Mouse (Mus musculus) cortical plate, adult 2 months (tissue): Measurements from ENCODE around the gene Lrrc8e.

Experiments used
- CTCF ChIP-seq: fragments of 200-500 bp; IDR thresholded peaks from 2 replicates; pipeline ENCODE4 v1.5.1; 2011; ENCODE audit warnings: mild to moderate bottlenecking, control low read depth, low read length; ENCODE audit not compliant: insufficient read depth; ENCODE audit errors: extremely low read depth
- POLR2A ChIP-seq: fragments of 200-500 bp; IDR thresholded peaks from 2 replicates; pipeline ENCODE4 v1.6.1; 2011; ENCODE audit warnings: mild to moderate bottlenecking, low read length, control low read depth; ENCODE audit not compliant: insufficient read depth; ENCODE audit errors: extremely low read depth

GRCm38 (mm10) chr8:4222059-4222458 lies 4.6 kb upstream of the Lrrc8e start:
- no peak for TF ChIP-seq CTCF
- TF ChIP-seq POLR2A = no peak
